Mouse (Mus musculus) midbrain, embryonic 14.5 days (tissue): ENCODE measurements around the gene Slc38a9. TPM values are rescaled to one million over a fixed set of nuclear protein-coding genes. Genes with fewer than 3 reads are reported as not detected.

ENCODE experiments used
- ATAC-seq: fragments of 200-750 bp; cut with Nextera tagmentation; 2 replicates; pipeline ENCODE4 v1.8.0; 2017; ENCODE audit warnings: moderate number of reproducible peaks, moderate library complexity; ENCODE audit not compliant: low FRiP score, low TSS enrichment
- DNase-seq: peaks from one replicate; pipeline ENCODE4 v3.0.0-alpha.2; 2015
- H3K27ac ChIP-seq: fragments of 300-500 bp; sonication (generic); replicated peaks from 2 replicates; pipeline ENCODE4 v1.5.1; 2014; ENCODE audit warnings: mild to moderate bottlenecking, low read depth, low read length, moderate library complexity
- H3K27me3 ChIP-seq: fragments of 300-500 bp; sonication (generic); 2 replicates; pipeline ENCODE4 v1.6.1; 2014; ENCODE audit warnings: low read length, control low read depth, mixed read lengths; ENCODE audit not compliant: control insufficient read depth, insufficient read depth
- H3K36me3 ChIP-seq: fragments of 300-500 bp; sonication (generic); 2 replicates; pipeline ENCODE4 v1.6.1; 2014; ENCODE audit warnings: low read length, control low read depth; ENCODE audit not compliant: control insufficient read depth, insufficient read depth
- H3K4me1 ChIP-seq: fragments of 300-500 bp; sonication (generic); 2 replicates; pipeline ENCODE4 v1.6.1; 2014; ENCODE audit warnings: mild to moderate bottlenecking, antibody characterized with exemption, low read length, control low read depth; ENCODE audit not compliant: control insufficient read depth, insufficient read depth
- H3K4me2 ChIP-seq: fragments of 300-500 bp; sonication (generic); 2 replicates; pipeline ENCODE4 v1.6.1; 2014; ENCODE audit warnings: mild to moderate bottlenecking, low read length, moderate library complexity
- H3K4me3 ChIP-seq: fragments of 300-500 bp; sonication (generic); replicated peaks from 2 replicates; pipeline ENCODE4 v1.5.1; 2014; ENCODE audit warnings: low read depth, low read length
- H3K9ac ChIP-seq: fragments of 300-500 bp; sonication (generic); replicated peaks from 2 replicates; pipeline ENCODE4 v1.6.1; 2014; ENCODE audit warnings: mild to moderate bottlenecking, low read length, moderate library complexity
- H3K9me3 ChIP-seq: fragments of 300-500 bp; sonication (generic); 2 replicates; pipeline ENCODE4 v1.6.1; 2016; ENCODE audit warnings: low read length, control low read depth, mixed read lengths; ENCODE audit not compliant: control insufficient read depth
- WGBS: fragments of 180-500 bp; shearing (Covaris S2); extraction: QIAGEN DNeasy Blood & Tissue Kit; methylation state at CpG from one replicate; pipeline ENCODE4 v1.1.7; 2014; 5-methylcytosine and 5-hydroxymethylcytosine counted together
- polyA plus RNA-seq: library from polyadenylated mRNA; unstranded; fragments of >200 nt; fragmentation: Nextera tagmentation; extraction: Ambion mirVana; gene quantifications from 2 replicates; pipeline ENCODE4 v1.2.1, GENCODE M21; 2014

Slc38a9 gene
- polyA plus RNA-seq, 1 experiment from 2014 or later, result 24.4 TPM

- Histone ChIP-seq H3K4me2 (no peak overlapping the region), H3K36me3 (no peaks in the 10 kb centered on the region), H3K4me3 (no peak overlapping the region), H3K27ac (no peak overlapping the region), H3K9ac (no peak overlapping the region), H3K27me3 (no peaks in the 10 kb centered on the region), H3K9me3 (no peaks in the 10 kb centered on the region), H3K4me1 (0 out of 2 replicates have a peak, but pooled peaks cover 4% of the 10 kb centered on the region)
- no peak for ATAC-seq
- no peak for DNase-seq
- 91% methylated on average over 10 of the region's 10 CpGs for WGBS
Measured at GRCm38 (mm10) chr13:112775856-112776255, 115.3 kb downstream of the Slc38a9 start.

GRCm38 (mm10) chr13:112778407-112778806 is 117.9 kb downstream of the Slc38a9 start:
- ATAC-seq (no peak), DNase-seq (no peak)
- no peaks in the 10 kb centered on the region for H3K9me3 ChIP-seq
- H3K4me3 ChIP-seq, result no peak overlapping the region
- H3K27me3 ChIP-seq, result no peaks in the 10 kb centered on the region
- no peaks in the 10 kb centered on the region for H3K4me1 ChIP-seq
- no peak overlapping the region for H3K27ac ChIP-seq
- no peak overlapping the region for H3K4me2 ChIP-seq
- no peaks in the 10 kb centered on the region for H3K36me3 ChIP-seq
- no peak overlapping the region for H3K9ac ChIP-seq
- 89% methylated on average over 5 of the region's 5 CpGs for WGBS

- 76% methylated on average over 7 of the region's 7 CpGs for WGBS
- H3K9ac ChIP-seq, result no peak overlapping the region
- DNase-seq, result no peak
Measured at GRCm38 (mm10) chr13:112785305-112785704, 124.8 kb downstream of the Slc38a9 start.

GRCm38 (mm10) chr13:112786142-112786541 is 125.6 kb downstream of the Slc38a9 start:
- WGBS, result 55% methylated on average over 3 of the region's 3 CpGs
- Histone ChIP-seq H3K27ac (no peak overlapping the region), H3K4me1 (no peaks in the 10 kb centered on the region), H3K36me3 (no peaks in the 10 kb centered on the region), H3K4me3 (no peak overlapping the region), H3K27me3 (no peaks in the 10 kb centered on the region), H3K9me3 (no peaks in the 10 kb centered on the region), H3K4me2 (no peak overlapping the region), H3K9ac (no peak overlapping the region)
- ATAC-seq, result no peak
- DNase-seq, result no peak

More at GRCm38 (mm10) chr13:112785305-112785704, 124.8 kb downstream of the Slc38a9 start:
- Histone ChIP-seq H3K27ac (no peak overlapping the region), H3K4me3 (no peak overlapping the region), H3K27me3 (no peaks in the 10 kb centered on the region), H3K9me3 (no peaks in the 10 kb centered on the region), H3K4me1 (no peaks in the 10 kb centered on the region), H3K36me3 (no peaks in the 10 kb centered on the region), H3K4me2 (no peak overlapping the region)
- ATAC-seq, result no peak

- Histone ChIP-seq H3K9ac (no peak overlapping the region), H3K4me2 (no peak overlapping the region), H3K27me3 (no peaks in the 10 kb centered on the region), H3K9me3 (no peaks in the 10 kb centered on the region), H3K4me1 (no peaks in the 10 kb centered on the region), H3K27ac (no peak overlapping the region), H3K36me3 (no peaks in the 10 kb centered on the region), H3K4me3 (no peak overlapping the region)
- 82% methylated on average over 10 of the region's 10 CpGs for WGBS
- no peak for DNase-seq
- no peak for ATAC-seq
Measured at GRCm38 (mm10) chr13:112786942-112787533, 126.5 kb downstream of the Slc38a9 start.

Other genes with a start within 250 kb of the Slc38a9 start
- 9.7 and 20.7 TPM in 2 replicates for gene Il6st, start 196.7 kb upstream of the Slc38a9 start, polyA plus RNA-seq
- gene Il31ra, start 66.4 kb upstream of the Slc38a9 start, polyA plus RNA-seq, result not detected in 2 replicates
- 0.59 and 2.4 TPM in 2 replicates for gene Ddx4, start 8.3 kb upstream of the Slc38a9 start, polyA plus RNA-seq
- 48.3 and 57.7 TPM in 2 replicates for gene Plpp1, start 140.0 kb downstream of the Slc38a9 start, polyA plus RNA-seq